Mouse (Mus musculus): ENCODE data around the gene Wbp1. TPM values are rescaled to one million over a fixed set of nuclear protein-coding genes. Genes with fewer than 3 reads are reported as not detected.

Gene Wbp1
- polyA plus RNA-seq, 1 experiment = 83.4 TPM

DNA sequence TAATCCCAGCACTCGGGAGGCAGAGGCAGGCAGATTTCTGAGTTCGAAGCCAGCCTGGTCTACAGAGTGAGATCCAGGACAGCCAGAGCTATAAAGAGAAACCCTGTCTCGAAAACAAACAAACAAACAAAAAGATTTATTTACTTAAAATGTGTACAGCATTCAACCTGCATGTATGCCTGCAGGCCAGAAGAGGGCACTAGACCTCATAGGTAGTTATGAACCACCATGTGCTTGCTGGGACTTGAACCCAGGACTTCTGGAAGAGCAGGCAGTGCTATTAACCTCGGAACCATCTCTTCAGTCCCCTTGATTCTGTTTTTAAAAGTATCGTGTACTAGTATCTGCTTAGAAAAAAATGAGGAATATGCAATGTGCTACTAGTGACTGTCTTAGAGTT lies 6.1 kb upstream of the Wbp1 start:
- Histone ChIP-seq H3K36me3 (ENCODE audit: control insufficient read depth, insufficient read depth, low read length) (no peaks in the 10 kb centered on the region), H3K27ac (ENCODE audit: insufficient read depth, low read length) (no peak overlapping the region), H3K4me1 (ENCODE audit: control insufficient read depth, insufficient read depth, insufficient read length) (peaks cover 9% of the 10 kb centered on the region; the same call in 1 of the 2 replicates), H3K27me3 (ENCODE audit: control insufficient read depth, insufficient read depth, low read length) (0 out of 2 replicates have a peak, but pooled peaks cover 1% of the 10 kb centered on the region), H3K4me3 (ENCODE audit: extremely low read depth, insufficient read depth, insufficient read length) (no peak overlapping the region)
- no peak for DNase-seq (ENCODE audit: low read depth in 1 of 2, low spot score in 2 of 2)
- TF ChIP-seq POLR2A (IDR thresholded peaks at IDR 0.05; ENCODE audit: low read depth, low read length) (no peak), CTCF (IDR thresholded peaks at IDR 0.05; ENCODE audit: extremely low read depth, insufficient read depth, insufficient read length, insufficient replicate concordance) (no peak)
- 95% methylated on average over 5 of the region's 5 CpGs for WGBS

DNA sequence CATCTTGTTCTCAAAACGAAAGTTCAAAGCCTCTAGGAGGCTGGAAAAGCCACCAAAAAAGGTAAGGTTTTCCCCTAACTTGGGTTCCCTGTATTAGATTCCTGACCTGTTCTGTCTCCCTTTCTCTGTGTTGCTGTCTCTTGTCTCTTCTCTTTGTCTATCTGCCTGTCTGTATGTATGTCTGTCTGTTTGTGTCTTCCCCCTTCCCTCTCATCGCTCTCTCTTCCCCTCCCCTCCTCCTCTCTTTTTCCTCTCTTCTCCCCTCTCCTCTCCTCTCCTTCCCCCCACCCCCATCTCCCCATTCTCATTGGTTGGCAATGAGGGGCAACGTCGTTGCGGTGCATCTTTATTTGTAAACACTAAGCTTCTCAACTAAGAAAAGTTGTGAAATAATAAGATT lies 4.0 kb upstream of the Wbp1 start, which contains the start of gene Ino80b:
TSS of gene Ino80b (minus strand) at position 101 of the 400 bp plus-strand sequence.
- no peak for DNase-seq (ENCODE audit: low read depth in 1 of 2, low spot score in 2 of 2)
- peak within 1 kb of the TSS; percentile 69 for H3K27ac ChIP-seq (ENCODE audit: insufficient read depth, low read length)

DNA sequence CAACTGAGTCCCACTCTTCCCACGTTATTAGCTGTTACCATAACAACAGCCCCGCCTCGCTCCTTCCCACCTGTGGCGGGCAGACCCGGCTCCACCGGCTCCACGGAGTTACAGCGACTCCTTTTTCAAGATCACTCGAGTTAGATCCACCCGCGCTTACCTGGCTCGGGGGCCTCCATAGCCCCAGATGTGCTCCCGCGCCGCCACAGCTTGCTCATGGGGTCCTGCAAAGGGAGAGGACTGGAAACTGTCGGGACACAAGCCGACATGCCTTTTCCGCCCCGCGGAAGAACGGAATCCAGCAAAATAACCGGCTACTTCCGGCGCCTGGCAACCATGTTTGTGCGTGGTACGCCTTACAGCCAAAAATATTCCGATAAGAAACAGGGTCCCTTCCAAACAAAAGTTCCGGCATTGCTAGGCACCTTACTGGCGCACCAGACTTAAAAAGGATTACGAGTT lies 3.5 kb upstream of the Wbp1 start:
- TF ChIP-seq CTCF (IDR thresholded peaks at IDR 0.05; ENCODE audit: extremely low read depth, insufficient read depth, insufficient read length, insufficient replicate concordance) = no peak
- TF ChIP-seq POLR2A (IDR thresholded peaks at IDR 0.05; ENCODE audit: low read depth, low read length) = peak; percentile 26; the same call in 1 of the 2 replicates
- Histone ChIP-seq H3K36me3 (ENCODE audit: control insufficient read depth, insufficient read depth, low read length) (no peaks in the 10 kb centered on the region), H3K4me3 (ENCODE audit: extremely low read depth, insufficient read depth, insufficient read length) (peak overlapping the region; percentile 88), H3K27me3 (ENCODE audit: control insufficient read depth, insufficient read depth, low read length) (no peaks in the 10 kb centered on the region), H3K4me1 (ENCODE audit: control insufficient read depth, insufficient read depth, insufficient read length) (peaks cover 20% of the 10 kb centered on the region), H3K27ac (ENCODE audit: insufficient read depth, low read length) (peak overlapping the region; percentile 69)
- WGBS = under 1% methylated on average over 30 of the region's 30 CpGs
- DNase-seq (ENCODE audit: low read depth in 1 of 2, low spot score in 2 of 2) = peak; percentile 85 to 94

More for the DNA sequence above, 4.0 kb upstream of the Wbp1 start, which contains the start of gene Ino80b:
- WGBS = 36% methylated on average over 5 of the region's 5 CpGs
- no peak for TF ChIP-seq CTCF (IDR thresholded peaks at IDR 0.05; ENCODE audit: extremely low read depth, insufficient read depth, insufficient read length, insufficient replicate concordance)
- TF ChIP-seq POLR2A (IDR thresholded peaks at IDR 0.05; ENCODE audit: low read depth, low read length) = no peak
- no peaks in the 10 kb centered on the region for H3K27me3 ChIP-seq (ENCODE audit: control insufficient read depth, insufficient read depth, low read length)
- H3K36me3 ChIP-seq (ENCODE audit: control insufficient read depth, insufficient read depth, low read length) = no peaks in the 10 kb centered on the region
- H3K4me3 ChIP-seq (ENCODE audit: extremely low read depth, insufficient read depth, insufficient read length) = peak within 1 kb of the TSS; percentile 88
- peaks cover 17% of the 10 kb centered on the region for H3K4me1 ChIP-seq (ENCODE audit: control insufficient read depth, insufficient read depth, insufficient read length)

DNA sequence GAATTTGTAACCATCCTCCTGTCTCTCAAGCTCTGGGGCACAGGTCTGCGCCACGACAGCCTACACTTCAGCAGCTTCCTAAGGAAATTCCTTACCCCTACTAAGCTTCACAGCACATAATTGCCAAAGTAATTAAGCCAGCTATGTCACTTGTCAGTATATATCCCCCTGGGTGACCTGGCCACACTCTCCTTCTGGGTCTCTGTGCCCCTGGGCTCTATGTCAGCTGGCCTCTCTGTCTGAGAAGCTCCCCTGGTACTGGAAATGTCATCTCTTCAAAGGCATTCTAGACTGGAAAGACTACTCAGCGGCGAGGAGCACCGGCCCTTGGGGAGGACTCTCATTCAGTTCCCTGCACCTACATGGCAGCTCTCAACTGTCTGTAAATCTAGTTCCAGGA lies 1.6 kb upstream of the Wbp1 start:
- Histone ChIP-seq H3K27ac (ENCODE audit: insufficient read depth, low read length) (no peak overlapping the region), H3K4me1 (ENCODE audit: control insufficient read depth, insufficient read depth, insufficient read length) (peaks cover 26% of the 10 kb centered on the region), H3K27me3 (ENCODE audit: control insufficient read depth, insufficient read depth, low read length) (no peaks in the 10 kb centered on the region), H3K4me3 (ENCODE audit: extremely low read depth, insufficient read depth, insufficient read length) (no peak overlapping the region), H3K36me3 (ENCODE audit: control insufficient read depth, insufficient read depth, low read length) (no peaks in the 10 kb centered on the region; the same call in 1 of the 2 replicates)
- no peak for TF ChIP-seq POLR2A (IDR thresholded peaks at IDR 0.05; ENCODE audit: low read depth, low read length)
- TF ChIP-seq CTCF (IDR thresholded peaks at IDR 0.05; ENCODE audit: extremely low read depth, insufficient read depth, insufficient read length, insufficient replicate concordance) = no peak
- WGBS = 92% methylated on average over 5 of the region's 5 CpGs
- DNase-seq (ENCODE audit: low read depth in 1 of 2, low spot score in 2 of 2) = no peak

- Histone ChIP-seq H3K36me3 (ENCODE audit: control insufficient read depth, insufficient read depth, low read length) (peaks cover 1% of the 10 kb centered on the region), H3K27ac (ENCODE audit: insufficient read depth, low read length) (peak overlapping the region; percentile 74), H3K4me1 (ENCODE audit: control insufficient read depth, insufficient read depth, insufficient read length) (peaks cover 26% of the 10 kb centered on the region), H3K27me3 (ENCODE audit: control insufficient read depth, insufficient read depth, low read length) (no peaks in the 10 kb centered on the region), H3K4me3 (ENCODE audit: extremely low read depth, insufficient read depth, insufficient read length) (peak overlapping the region; percentile 65)
- DNase-seq (ENCODE audit: low read depth in 1 of 2, low spot score in 2 of 2) = no peak
- 4% methylated on average over 52 of the region's 52 CpGs for WGBS
- no peak for TF ChIP-seq POLR2A (IDR thresholded peaks at IDR 0.05; ENCODE audit: low read depth, low read length)
- TF ChIP-seq CTCF (IDR thresholded peaks at IDR 0.05; ENCODE audit: extremely low read depth, insufficient read depth, insufficient read length, insufficient replicate concordance) = no peak
Measured at GRCm38 (mm10) chr6:83121863-83122710, 728 bp upstream of the Wbp1 start.

- DNase-seq (ENCODE audit: low read depth in 1 of 2, low spot score in 2 of 2) = no peak
- H3K27me3 ChIP-seq (ENCODE audit: control insufficient read depth, insufficient read depth, low read length) = no peaks in the 10 kb centered on the region
- TF ChIP-seq CTCF (IDR thresholded peaks at IDR 0.05; ENCODE audit: extremely low read depth, insufficient read depth, insufficient read length, insufficient replicate concordance) (no peak), POLR2A (IDR thresholded peaks at IDR 0.05; ENCODE audit: low read depth, low read length) (no peak)
- WGBS = 44% methylated on average over 7 of the region's 7 CpGs
- H3K36me3 ChIP-seq (ENCODE audit: control insufficient read depth, insufficient read depth, low read length) = peaks cover 2% of the 10 kb centered on the region
- peaks cover 28% of the 10 kb centered on the region for H3K4me1 ChIP-seq (ENCODE audit: control insufficient read depth, insufficient read depth, insufficient read length)
- no peak overlapping the region for H3K27ac ChIP-seq (ENCODE audit: insufficient read depth, low read length)
- no peak overlapping the region for H3K4me3 ChIP-seq (ENCODE audit: extremely low read depth, insufficient read depth, insufficient read length)
Measured at GRCm38 (mm10) chr6:83119734-83120051, 1.7 kb downstream of the Wbp1 start.

All from spleen, adult 2 months (tissue).